Mouse (Mus musculus): ENCODE data around the gene Lrrc52.
A peak's percentile ranks its signal among the peaks of the same experiment; 100 is the strongest.

The Lrrc52 gene

DNA sequence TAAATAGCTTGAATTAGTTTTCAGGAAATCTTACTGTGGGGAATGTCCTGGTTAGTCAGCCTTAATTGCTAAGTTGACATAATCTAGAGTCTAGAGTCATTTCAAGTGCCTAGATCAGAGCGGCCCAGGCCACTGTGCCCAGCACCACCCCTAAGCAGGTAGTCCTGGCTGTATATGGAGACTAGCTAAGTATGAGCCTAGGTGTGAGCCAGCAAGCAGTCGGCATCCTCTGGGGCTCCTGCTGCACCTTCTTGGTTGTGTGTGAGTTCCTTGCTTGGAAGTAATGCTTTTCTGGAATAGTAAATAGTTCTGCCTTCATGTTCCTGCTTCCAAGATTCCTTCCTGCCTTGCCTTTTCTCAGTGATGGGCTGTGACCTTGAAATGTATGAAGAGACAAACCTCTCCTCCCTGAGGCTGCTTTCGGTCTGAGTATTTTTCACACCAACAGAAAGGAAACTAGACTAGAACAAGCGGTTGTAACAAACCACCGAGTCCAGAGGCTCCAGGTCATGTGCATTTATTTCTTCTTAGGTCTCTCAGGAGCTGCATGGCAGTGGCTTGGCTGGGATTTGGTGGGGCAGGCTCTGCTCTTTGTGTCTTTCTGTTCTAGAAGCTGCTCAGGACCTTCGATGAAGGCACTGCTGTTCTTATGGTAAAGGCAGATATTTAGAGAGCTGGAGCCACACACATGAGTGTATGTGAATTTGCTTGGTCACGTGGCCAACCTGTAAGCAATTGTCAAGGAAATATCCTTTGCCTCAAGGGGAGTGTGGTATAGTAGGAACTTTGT, 30.2 kb downstream of the Lrrc52 start:
- DNase-seq (ENCODE audit: low read depth): no peak

DNA sequence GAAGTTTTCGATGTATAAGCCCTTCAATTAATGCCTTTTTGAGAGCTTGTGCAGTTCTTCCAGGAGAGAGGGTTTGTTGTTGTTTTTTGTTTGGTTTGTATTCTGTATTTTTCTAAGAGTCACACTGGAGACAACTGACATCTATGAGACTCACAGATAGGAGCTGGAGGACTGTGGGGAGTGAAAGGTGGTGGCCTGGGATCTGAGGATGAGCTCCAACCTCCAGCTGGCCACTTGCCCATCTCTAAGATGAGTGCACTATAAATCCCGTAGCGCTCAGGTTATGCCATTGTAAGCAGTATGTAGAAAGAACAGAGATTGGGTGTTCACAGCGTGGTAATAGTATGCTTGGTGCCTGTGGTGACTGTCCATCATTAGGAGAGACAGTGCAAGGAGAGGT, 31.6 kb downstream of the Lrrc52 start:
- DNase-seq (ENCODE audit: low read depth): no peak

DNA sequence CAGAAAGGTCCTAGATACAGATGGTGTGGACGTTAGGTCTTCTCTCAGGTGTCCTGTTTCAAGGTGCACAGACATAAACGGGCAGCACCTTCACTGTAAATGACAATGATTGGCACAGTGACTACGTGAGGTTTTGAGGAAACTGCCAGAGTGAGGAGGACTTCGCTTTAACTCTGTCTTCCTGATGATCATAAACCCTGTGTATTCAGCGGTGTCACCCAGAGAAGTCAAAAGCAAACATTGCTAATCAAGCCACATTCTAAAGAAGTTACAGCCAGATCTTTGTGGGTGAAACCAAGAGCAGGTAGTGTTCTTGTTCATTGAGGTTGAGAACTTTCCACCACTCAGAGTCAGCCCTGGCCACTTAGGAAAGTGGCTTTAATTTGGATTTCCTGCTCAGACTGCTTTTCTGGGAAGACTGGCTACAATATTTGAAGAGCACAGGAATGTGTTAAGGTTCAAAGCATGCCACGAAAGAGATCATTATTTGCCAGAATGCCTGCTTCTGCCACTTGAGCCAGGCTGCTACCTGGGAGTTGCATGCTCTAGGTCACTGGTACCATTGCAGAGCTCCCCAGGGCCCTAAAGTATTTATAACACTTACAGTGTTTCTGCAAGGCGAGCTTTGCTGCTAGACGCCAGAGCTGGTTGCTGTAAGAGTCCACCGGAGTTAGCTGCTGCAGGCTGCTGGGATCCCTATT, 35.5 kb downstream of the Lrrc52 start:
- no peak for DNase-seq (ENCODE audit: low read depth)

DNA sequence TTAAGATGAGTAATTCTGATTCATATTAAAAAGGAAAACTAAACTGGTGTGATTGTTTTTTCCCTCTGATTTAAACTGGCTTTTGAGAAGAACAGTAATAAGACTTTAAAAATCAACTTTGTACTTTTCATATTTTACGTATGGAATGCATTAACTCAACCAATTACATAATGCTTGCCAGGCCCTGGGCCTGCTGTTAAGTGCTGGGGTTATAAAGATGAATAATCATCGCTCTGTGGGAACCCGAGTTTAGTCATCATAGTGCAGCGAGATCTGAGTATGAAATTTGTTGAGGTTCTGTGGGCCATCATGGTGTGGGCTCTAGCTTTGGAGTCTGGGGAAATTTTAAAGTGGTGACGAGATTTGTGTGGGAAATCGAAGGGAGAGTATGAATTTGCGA, 39.9 kb downstream of the Lrrc52 start:
- DNase-seq (ENCODE audit: low read depth): no peak

DNA sequence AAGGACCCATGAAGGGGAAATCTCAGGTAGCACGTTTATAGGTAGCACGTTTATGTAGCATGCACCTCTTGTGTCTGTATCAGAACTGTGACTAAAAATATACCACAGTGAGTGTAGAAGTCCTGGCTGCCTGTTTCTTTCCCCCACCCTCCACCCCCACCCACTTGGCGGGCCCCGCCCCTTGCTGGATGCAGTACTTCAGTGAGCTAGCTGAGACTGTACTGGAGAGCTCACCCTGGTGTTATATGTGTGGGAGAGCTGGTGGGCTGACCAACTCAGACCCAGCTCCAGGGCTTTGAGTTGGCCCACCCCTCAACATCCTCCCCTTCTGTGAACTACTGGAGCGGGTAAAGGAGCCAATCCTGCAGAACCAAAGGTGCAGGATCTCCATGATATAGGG, 41.0 kb downstream of the Lrrc52 start:
- no peak for DNase-seq (ENCODE audit: low read depth)

DNA sequence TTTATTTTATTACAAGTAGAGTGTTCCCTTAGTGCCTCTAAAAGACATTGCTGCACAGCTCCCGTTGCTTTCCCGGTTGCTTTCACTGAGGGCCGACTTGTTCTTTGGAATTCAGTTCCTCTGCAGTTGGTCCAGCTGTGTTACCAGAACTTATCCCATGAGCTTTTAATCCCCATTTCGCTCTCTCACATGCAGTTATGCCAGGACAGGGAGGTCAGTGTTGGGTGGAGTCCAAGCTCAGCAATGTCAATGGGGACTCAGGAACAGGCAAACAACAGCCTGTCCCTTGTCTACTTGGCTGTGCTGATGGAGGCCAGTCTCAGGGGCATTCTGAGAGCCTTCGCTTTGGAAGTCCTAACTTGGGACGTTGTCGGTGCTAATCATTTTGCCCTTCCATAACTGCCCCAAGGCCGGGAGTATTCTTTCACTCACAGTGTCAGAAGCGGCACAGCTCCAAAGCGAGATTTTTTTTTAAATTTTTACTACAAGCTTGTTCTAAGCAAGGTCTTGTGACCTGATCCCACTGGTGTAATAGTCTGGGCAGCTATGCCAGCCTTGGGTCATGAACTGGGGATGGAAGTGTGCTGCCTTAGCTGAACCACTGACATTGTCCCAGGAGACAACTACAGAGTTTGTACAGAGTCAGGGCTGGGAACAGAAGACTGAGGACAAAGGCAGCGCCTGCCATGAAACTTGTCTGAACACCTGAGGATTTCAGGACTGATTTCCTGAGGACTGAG, 43.9 kb downstream of the Lrrc52 start:
- no peak for DNase-seq (ENCODE audit: low read depth)

DNA sequence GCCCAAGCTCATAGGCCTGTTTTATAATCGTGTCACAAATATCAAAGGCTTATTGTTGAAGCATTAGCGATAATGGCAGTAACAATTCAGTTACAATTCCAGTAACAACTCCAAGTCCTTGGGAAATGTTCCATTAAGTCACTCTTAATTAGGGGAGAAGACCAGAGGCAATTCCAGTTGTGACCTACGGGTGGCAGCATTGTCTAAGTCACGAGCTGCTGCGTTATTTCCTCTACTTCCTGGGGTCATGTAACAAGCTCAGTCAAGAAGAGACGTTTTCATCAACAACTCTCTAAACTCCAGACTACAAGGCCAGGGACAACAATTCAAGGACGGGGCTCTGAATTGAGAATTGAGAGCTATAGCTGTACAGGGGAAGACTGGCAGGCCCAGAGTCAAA, 51.7 kb downstream of the Lrrc52 start:
- peak; percentile 72 for DNase-seq (ENCODE audit: low read depth)

DNA sequence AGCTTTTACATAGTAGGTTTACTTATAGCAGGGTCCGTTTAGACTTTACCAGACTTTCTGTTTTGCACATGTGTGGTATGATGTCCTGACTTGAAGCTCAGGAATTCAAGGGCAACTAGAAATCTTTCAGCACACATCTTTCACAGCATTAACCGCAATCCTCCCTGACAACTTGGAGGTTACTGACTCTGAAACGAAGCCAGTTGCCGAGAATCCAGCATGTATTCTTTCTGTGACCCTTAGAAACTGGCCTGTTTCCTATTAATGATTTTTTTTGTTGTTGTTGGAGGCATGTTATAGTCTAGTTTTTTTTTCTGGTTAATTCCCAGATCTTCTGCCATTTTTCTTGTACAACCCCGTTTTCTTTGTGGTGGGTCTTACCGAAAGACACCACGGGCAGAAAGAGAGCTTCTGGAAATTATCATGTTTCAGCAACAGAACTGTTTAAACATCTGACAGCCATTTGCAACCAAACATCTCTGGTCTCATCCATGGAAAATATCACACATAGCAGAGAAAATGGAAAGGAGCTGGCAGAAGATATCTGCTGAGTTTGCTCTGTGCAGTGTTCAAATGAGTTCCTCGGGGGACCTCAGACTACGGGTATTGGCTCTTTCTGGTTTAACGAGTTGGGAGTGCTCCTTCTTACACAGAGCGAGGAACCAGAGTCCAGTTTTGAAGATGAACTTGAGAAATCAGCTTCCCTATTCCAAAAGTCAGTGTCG, 54.4 kb downstream of the Lrrc52 start:
- DNase-seq (ENCODE audit: low read depth): no peak

DNA sequence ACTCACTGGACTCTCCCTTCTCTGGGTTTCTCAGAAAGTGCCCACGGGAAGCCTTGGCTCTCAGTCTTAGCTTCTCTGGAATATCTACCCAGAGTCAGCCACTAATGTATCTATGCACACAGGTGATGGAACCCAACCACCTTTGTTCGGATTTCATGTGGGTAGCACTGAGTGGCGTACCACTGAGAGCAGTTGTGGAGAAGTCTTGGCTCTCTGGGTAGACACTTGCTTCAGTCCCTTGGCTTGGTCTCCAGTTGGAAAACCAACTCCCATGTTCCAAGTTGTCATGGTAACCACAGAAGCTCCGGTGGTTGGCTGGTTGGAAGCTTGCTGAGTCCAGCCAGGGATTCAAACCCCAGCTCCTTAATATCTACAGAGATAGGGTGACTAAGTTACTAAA, 57.0 kb downstream of the Lrrc52 start:
- no peak for DNase-seq (ENCODE audit: low read depth)

DNA sequence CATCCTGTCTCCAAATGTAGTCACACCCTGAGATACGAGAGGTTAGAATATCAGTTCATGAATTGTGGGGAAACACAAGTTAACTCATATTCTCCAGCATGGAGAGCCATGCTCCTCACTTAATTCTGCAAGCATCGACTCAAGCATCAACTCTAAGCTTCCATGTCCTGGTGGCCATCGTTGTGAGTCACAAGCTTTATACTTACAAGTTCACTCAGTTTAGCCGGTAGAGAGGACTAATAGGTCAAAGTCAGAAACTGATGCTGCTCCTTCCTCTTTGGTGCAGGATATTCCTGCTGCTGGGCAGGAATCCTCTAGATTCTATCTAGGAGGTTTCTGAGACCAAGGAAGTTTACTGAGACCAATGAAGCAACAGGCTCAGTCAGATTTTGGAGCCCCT, 61.3 kb downstream of the Lrrc52 start:
- no peak for DNase-seq (ENCODE audit: low read depth)
